Mouse (Mus musculus): ENCODE results near the gene Gm49369. TPM values are rescaled to one million over a fixed set of nuclear protein-coding genes. Genes with fewer than 3 reads are reported as not detected.

Gene Gm49369
- total and polyA plus RNA-seq, 2 experiments: 0.38 to 126 TPM

- Histone ChIP-seq H3K27me3 (ENCODE audit: control insufficient read depth, insufficient read depth, low read length) (no peaks in the 10 kb centered on the region), H3K27ac (replicated peaks; ENCODE audit: insufficient read depth, low read depth, low read length) (no peak overlapping the region), H3K79me2 (ENCODE audit: control insufficient read depth, insufficient read depth, low read length) (no peaks in the 10 kb centered on the region), H3K36me3 (ENCODE audit: control insufficient read depth, insufficient read depth, low read length) (no peaks in the 10 kb centered on the region), H3K4me1 (ENCODE audit: control insufficient read depth, insufficient read depth, low read length) (no peaks in the 10 kb centered on the region), H3K9ac (ENCODE audit: low read depth, low read length) (no peak overlapping the region), H3K4me3 (ENCODE audit: insufficient read depth, low read depth, low read length) (no peak overlapping the region)
- DNase-seq (ENCODE audit: extremely low read depth, low read depth, low spot score): no peak
- TF ChIP-seq POLR2A (IDR thresholded peaks at IDR 0.05; ENCODE audit: extremely low read depth, insufficient read depth, low read length) (no peak), CTCF (IDR thresholded peaks at IDR 0.05; ENCODE audit: low read depth, low read length) (no peak)
- 80% methylated on average over 3 of the region's 3 CpGs for WGBS
Observed at GRCm38 (mm10) chr7:142357566-142357965, 24.9 kb downstream of the Gm49369 start.

GRCm38 (mm10) chr7:142354661-142355233 is 27.7 kb downstream of the Gm49369 start:
- no peak for DNase-seq (ENCODE audit: extremely low read depth, low read depth, low spot score)
- Histone ChIP-seq H3K27me3 (ENCODE audit: control insufficient read depth, insufficient read depth, low read length) (no peaks in the 10 kb centered on the region), H3K4me1 (ENCODE audit: control insufficient read depth, insufficient read depth, low read length) (no peaks in the 10 kb centered on the region), H3K79me2 (ENCODE audit: control insufficient read depth, insufficient read depth, low read length) (no peaks in the 10 kb centered on the region), H3K36me3 (ENCODE audit: control insufficient read depth, insufficient read depth, low read length) (no peaks in the 10 kb centered on the region), H3K4me3 (ENCODE audit: insufficient read depth, low read depth, low read length) (no peak overlapping the region), H3K27ac (replicated peaks; ENCODE audit: insufficient read depth, low read depth, low read length) (no peak overlapping the region), H3K9ac (ENCODE audit: low read depth, low read length) (no peak overlapping the region)
- 61% methylated on average over 8 of the region's 8 CpGs for WGBS
- TF ChIP-seq POLR2A (IDR thresholded peaks at IDR 0.05; ENCODE audit: extremely low read depth, insufficient read depth, low read length) (no peak), CTCF (IDR thresholded peaks at IDR 0.05; ENCODE audit: low read depth, low read length) (no peak)

- Histone ChIP-seq H3K9ac (ENCODE audit: low read depth, low read length) (no peak overlapping the region), H3K79me2 (ENCODE audit: control insufficient read depth, insufficient read depth, low read length) (no peaks in the 10 kb centered on the region), H3K27me3 (ENCODE audit: control insufficient read depth, insufficient read depth, low read length) (no peaks in the 10 kb centered on the region), H3K4me1 (ENCODE audit: control insufficient read depth, insufficient read depth, low read length) (no peaks in the 10 kb centered on the region), H3K4me3 (ENCODE audit: insufficient read depth, low read depth, low read length) (no peak overlapping the region), H3K36me3 (ENCODE audit: control insufficient read depth, insufficient read depth, low read length) (no peaks in the 10 kb centered on the region), H3K27ac (replicated peaks; ENCODE audit: insufficient read depth, low read depth, low read length) (no peak overlapping the region)
- 67% methylated on average over 5 of the region's 5 CpGs for WGBS
- TF ChIP-seq CTCF (IDR thresholded peaks at IDR 0.05; ENCODE audit: low read depth, low read length): no peak
- TF ChIP-seq POLR2A (IDR thresholded peaks at IDR 0.05; ENCODE audit: extremely low read depth, insufficient read depth, low read length): no peak
- peak; percentile 15 for DNase-seq (ENCODE audit: extremely low read depth, low read depth, low spot score)
Observed at GRCm38 (mm10) chr7:142353854-142354253, 28.6 kb downstream of the Gm49369 start.

- no peak for DNase-seq (ENCODE audit: extremely low read depth, low read depth, low spot score)
- no peaks in the 10 kb centered on the region for H3K27me3 ChIP-seq (ENCODE audit: control insufficient read depth, insufficient read depth, low read length)
- H3K79me2 ChIP-seq (ENCODE audit: control insufficient read depth, insufficient read depth, low read length): no peaks in the 10 kb centered on the region
- no peak overlapping the region for H3K27ac ChIP-seq (replicated peaks; ENCODE audit: insufficient read depth, low read depth, low read length)
- H3K4me3 ChIP-seq (ENCODE audit: insufficient read depth, low read depth, low read length): no peak overlapping the region
- no peaks in the 10 kb centered on the region for H3K36me3 ChIP-seq (ENCODE audit: control insufficient read depth, insufficient read depth, low read length)
- H3K4me1 ChIP-seq (ENCODE audit: control insufficient read depth, insufficient read depth, low read length): no peaks in the 10 kb centered on the region
- TF ChIP-seq CTCF (IDR thresholded peaks at IDR 0.05; ENCODE audit: low read depth, low read length): no peak
- 72% methylated on average over 5 of the region's 5 CpGs for WGBS
- no peak overlapping the region for H3K9ac ChIP-seq (ENCODE audit: low read depth, low read length)
Observed at GRCm38 (mm10) chr7:142351569-142351968, 30.9 kb downstream of the Gm49369 start.

GRCm38 (mm10) chr7:142349308-142349961 is 33.0 kb downstream of the Gm49369 start:
- Histone ChIP-seq H3K27me3 (ENCODE audit: control insufficient read depth, insufficient read depth, low read length) (no peaks in the 10 kb centered on the region), H3K9ac (ENCODE audit: low read depth, low read length) (no peak overlapping the region), H3K79me2 (ENCODE audit: control insufficient read depth, insufficient read depth, low read length) (no peaks in the 10 kb centered on the region), H3K4me3 (ENCODE audit: insufficient read depth, low read depth, low read length) (no peak overlapping the region), H3K27ac (replicated peaks; ENCODE audit: insufficient read depth, low read depth, low read length) (no peak overlapping the region), H3K4me1 (ENCODE audit: control insufficient read depth, insufficient read depth, low read length) (no peaks in the 10 kb centered on the region), H3K36me3 (ENCODE audit: control insufficient read depth, insufficient read depth, low read length) (no peaks in the 10 kb centered on the region)
- DNase-seq (ENCODE audit: extremely low read depth, low read depth, low spot score): no peak
- WGBS: 54% methylated on average over 9 of the region's 9 CpGs
- TF ChIP-seq POLR2A (IDR thresholded peaks at IDR 0.05; ENCODE audit: extremely low read depth, insufficient read depth, low read length) (no peak), CTCF (IDR thresholded peaks at IDR 0.05; ENCODE audit: low read depth, low read length) (no peak)

- no peak overlapping the region for H3K4me3 ChIP-seq (ENCODE audit: insufficient read depth, low read depth, low read length)
- no peaks in the 10 kb centered on the region for H3K36me3 ChIP-seq (ENCODE audit: control insufficient read depth, insufficient read depth, low read length)
- no peaks in the 10 kb centered on the region for H3K4me1 ChIP-seq (ENCODE audit: control insufficient read depth, insufficient read depth, low read length)
- no peak overlapping the region for H3K27ac ChIP-seq (replicated peaks; ENCODE audit: insufficient read depth, low read depth, low read length)
- H3K27me3 ChIP-seq (ENCODE audit: control insufficient read depth, insufficient read depth, low read length): no peaks in the 10 kb centered on the region
- no peak for DNase-seq (ENCODE audit: extremely low read depth, low read depth, low spot score)
- H3K79me2 ChIP-seq (ENCODE audit: control insufficient read depth, insufficient read depth, low read length): no peaks in the 10 kb centered on the region
- H3K9ac ChIP-seq (ENCODE audit: low read depth, low read length): no peak overlapping the region
- 68% methylated on average over 4 of the region's 4 CpGs for WGBS
- TF ChIP-seq CTCF (IDR thresholded peaks at IDR 0.05; ENCODE audit: low read depth, low read length) (no peak), POLR2A (IDR thresholded peaks at IDR 0.05; ENCODE audit: extremely low read depth, insufficient read depth, low read length) (no peak)
Observed at GRCm38 (mm10) chr7:142347542-142347941, 34.9 kb downstream of the Gm49369 start.
